Mouse (Mus musculus) forebrain, postnatal 0 days (tissue): ENCODE measurements around the gene Wdfy1. TPM values are rescaled to one million over a fixed set of nuclear protein-coding genes. Genes with fewer than 3 reads are reported as not detected.

Experiments
- ATAC-seq: fragments of 200-750 bp; cut with Nextera tagmentation; 2 replicates; pipeline ENCODE4 v1.8.0; 2017; ENCODE audit warnings: mild to moderate bottlenecking, moderate library complexity
- DNase-seq: peaks from one replicate; pipeline ENCODE4 v3.0.0-alpha.2; 2015
- H3K27ac ChIP-seq: fragments of 300-500 bp; sonication (generic); 2 replicates; pipeline ENCODE4 v1.5.1; 2014; ENCODE audit warnings: low read depth, mild to moderate bottlenecking, antibody characterized with exemption, low read length, moderate library complexity, mixed read lengths
- H3K27me3 ChIP-seq: fragments of 300-500 bp; sonication (generic); 2 replicates; pipeline ENCODE4 v1.6.1; 2014; ENCODE audit warnings: mild to moderate bottlenecking, low read length, mixed read lengths; ENCODE audit not compliant: insufficient read depth
- H3K36me3 ChIP-seq: fragments of 300-500 bp; sonication (generic); 2 replicates; pipeline ENCODE4 v1.6.1; 2014; ENCODE audit warnings: mild to moderate bottlenecking, moderate library complexity; ENCODE audit not compliant: insufficient read depth
- H3K4me1 ChIP-seq: fragments of 300-500 bp; sonication (generic); 2 replicates; pipeline ENCODE4 v1.6.1; 2014; ENCODE audit warnings: antibody characterized with exemption; ENCODE audit not compliant: insufficient read depth
- H3K4me2 ChIP-seq: fragments of 300-500 bp; sonication (generic); 2 replicates; pipeline ENCODE4 v1.6.1; 2014; ENCODE audit warnings: low read depth, mild to moderate bottlenecking, moderate library complexity
- H3K4me3 ChIP-seq: fragments of 300-500 bp; sonication (generic); 2 replicates; pipeline ENCODE4 v1.5.1; 2014; ENCODE audit warnings: low read depth, low read length, mixed read lengths
- H3K9ac ChIP-seq: fragments of 300-500 bp; sonication (generic); 2 replicates; pipeline ENCODE4 v1.6.1; 2014; ENCODE audit warnings: mild to moderate bottlenecking
- H3K9me3 ChIP-seq: fragments of 300-500 bp; sonication (generic); 2 replicates; pipeline ENCODE4 v1.6.1; 2016; ENCODE audit warnings: low read length
- CTCF ChIP-seq: sonication (generic); IDR thresholded peaks from 2 replicates; pipeline ENCODE4 v1.5.1; 2016; ENCODE audit warnings: antibody characterized with exemption, control low read depth, low read depth
- WGBS: fragments of 180-500 bp; shearing (Covaris S2); extraction: QIAGEN DNeasy Blood & Tissue Kit; methylation state at CpG from one replicate; pipeline ENCODE4 v1.1.7; 2014; 5-methylcytosine and 5-hydroxymethylcytosine counted together
- polyA plus RNA-seq: library from polyadenylated mRNA; unstranded; fragments of >200 nt; fragmentation: Nextera tagmentation; extraction: Ambion mirVana; gene quantifications from 2 replicates; pipeline ENCODE4 v1.2.1, GENCODE M21; 2015
- total RNA-seq: library from RNA; depleted of rRNA; stranded (reverse); fragments of >200 nt; gene quantifications from 2 replicates; pipeline ENCODE4 v1.2.3, GENCODE M21; 2014

Gene Wdfy1
- total and polyA plus RNA-seq, 2 experiments from 2014 or later: 72.8 to 90.1 TPM

DNA sequence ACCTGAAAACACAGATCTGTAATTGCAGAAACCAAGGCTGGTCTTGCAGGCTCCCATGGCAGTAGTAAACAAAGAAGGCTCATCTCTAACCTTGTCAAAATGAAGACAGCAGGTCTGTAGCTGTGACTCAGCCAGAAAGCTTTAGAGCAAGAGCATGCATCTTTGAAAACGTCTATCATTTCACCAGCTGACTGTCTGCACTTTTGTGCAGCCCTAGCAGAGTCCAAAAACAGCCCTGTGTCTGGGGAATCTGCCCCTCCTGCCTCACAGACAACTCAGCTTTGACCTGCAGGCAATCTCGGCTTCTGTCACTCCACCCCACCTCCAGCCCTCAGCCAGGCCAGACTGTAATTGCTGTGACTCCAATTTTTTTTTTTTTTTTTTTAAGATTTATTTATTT, 20.6 kb downstream of the Wdfy1 start:
- DNase-seq (no peak), ATAC-seq (no peak)
- no peak overlapping the region for H3K9ac ChIP-seq
- no peak for TF ChIP-seq CTCF
- WGBS: 60% methylated on average over 2 of the region's 2 CpGs
- H3K4me2 ChIP-seq: no peak overlapping the region
- H3K4me1 ChIP-seq: peaks cover 11% of the 10 kb centered on the region; the same call in 1 of the 2 replicates
- no peaks in the 10 kb centered on the region for H3K27me3 ChIP-seq
- no peaks in the 10 kb centered on the region for H3K9me3 ChIP-seq
- H3K4me3 ChIP-seq: no peak overlapping the region
- H3K27ac ChIP-seq: no peak overlapping the region
- no peaks in the 10 kb centered on the region; the same call in 1 of the 2 replicates for H3K36me3 ChIP-seq

DNA sequence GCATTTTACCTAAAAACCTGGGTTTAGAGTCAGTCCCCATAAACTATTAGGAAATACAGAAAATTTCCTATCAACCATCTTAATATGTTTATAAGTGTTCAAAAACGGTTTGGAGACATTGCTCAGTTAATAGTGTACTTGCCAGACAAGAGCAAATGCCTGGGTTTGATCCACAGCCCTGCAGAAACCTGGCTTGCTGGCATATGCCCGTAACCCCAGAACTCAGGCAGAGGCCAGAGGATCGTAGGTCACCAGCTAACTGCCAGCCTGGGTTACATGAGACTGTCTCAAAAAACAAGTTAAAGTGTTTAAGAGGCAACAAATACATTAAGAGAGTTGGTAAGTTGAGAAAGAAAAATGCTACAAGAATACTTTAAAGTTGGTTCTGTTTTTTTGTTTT, 21.0 kb downstream of the Wdfy1 start:
- no peak overlapping the region for H3K4me2 ChIP-seq
- no peak for TF ChIP-seq CTCF
- WGBS: 93% methylated on average over 3 of the region's 3 CpGs

GRCm38 (mm10) chr1:79753456-79753855, 22.5 kb downstream of the Wdfy1 start:
- DNase-seq (no peak), ATAC-seq (no peak)
- H3K9ac ChIP-seq: no peak overlapping the region
- H3K4me2 ChIP-seq: no peak overlapping the region
- H3K4me1 ChIP-seq: no peaks in the 10 kb centered on the region
- H3K36me3 ChIP-seq: no peaks in the 10 kb centered on the region; the same call in 1 of the 2 replicates
- H3K9me3 ChIP-seq: no peaks in the 10 kb centered on the region
- H3K27me3 ChIP-seq: no peaks in the 10 kb centered on the region
- no peak for TF ChIP-seq CTCF
- WGBS: 93% methylated on average over 3 of the region's 3 CpGs
- no peak overlapping the region for H3K27ac ChIP-seq
- H3K4me3 ChIP-seq: no peak overlapping the region

More for the DNA sequence above, 21.0 kb downstream of the Wdfy1 start:
- no peak for DNase-seq
- no peak overlapping the region for H3K27ac ChIP-seq
- no peaks in the 10 kb centered on the region for H3K27me3 ChIP-seq
- no peak overlapping the region for H3K4me3 ChIP-seq
- no peak for ATAC-seq
- H3K9ac ChIP-seq: no peak overlapping the region
- no peaks in the 10 kb centered on the region for H3K9me3 ChIP-seq
- H3K36me3 ChIP-seq: no peaks in the 10 kb centered on the region; the same call in 1 of the 2 replicates
- H3K4me1 ChIP-seq: peaks cover 8% of the 10 kb centered on the region; the same call in 1 of the 2 replicates

- H3K9me3 ChIP-seq: no peaks in the 10 kb centered on the region
- no peak for TF ChIP-seq CTCF
- H3K4me3 ChIP-seq: no peak overlapping the region
- no peak overlapping the region for H3K27ac ChIP-seq
- no peak overlapping the region for H3K9ac ChIP-seq
- H3K27me3 ChIP-seq: no peaks in the 10 kb centered on the region
- 87% methylated on average over 4 of the region's 4 CpGs for WGBS
- H3K4me2 ChIP-seq: no peak overlapping the region
- H3K36me3 ChIP-seq: no peaks in the 10 kb centered on the region; the same call in 1 of the 2 replicates
- H3K4me1 ChIP-seq: no peaks in the 10 kb centered on the region
- ATAC-seq: no peak
- DNase-seq: no peak
Measured at GRCm38 (mm10) chr1:79752714-79753340, 23.1 kb downstream of the Wdfy1 start.

- ATAC-seq (no peak), DNase-seq (no peak)
- Histone ChIP-seq H3K9ac (no peak overlapping the region), H3K4me2 (no peak overlapping the region), H3K4me3 (no peak overlapping the region), H3K27ac (no peak overlapping the region; the same call in 1 of the 2 replicates), H3K9me3 (no peaks in the 10 kb centered on the region), H3K27me3 (no peaks in the 10 kb centered on the region), H3K4me1 (no peaks in the 10 kb centered on the region), H3K36me3 (no peaks in the 10 kb centered on the region; the same call in 1 of the 2 replicates)
- no peak for TF ChIP-seq CTCF
- 86% methylated on average over 7 of the region's 7 CpGs for WGBS
Measured at GRCm38 (mm10) chr1:79752015-79752695, 23.8 kb downstream of the Wdfy1 start.

DNA sequence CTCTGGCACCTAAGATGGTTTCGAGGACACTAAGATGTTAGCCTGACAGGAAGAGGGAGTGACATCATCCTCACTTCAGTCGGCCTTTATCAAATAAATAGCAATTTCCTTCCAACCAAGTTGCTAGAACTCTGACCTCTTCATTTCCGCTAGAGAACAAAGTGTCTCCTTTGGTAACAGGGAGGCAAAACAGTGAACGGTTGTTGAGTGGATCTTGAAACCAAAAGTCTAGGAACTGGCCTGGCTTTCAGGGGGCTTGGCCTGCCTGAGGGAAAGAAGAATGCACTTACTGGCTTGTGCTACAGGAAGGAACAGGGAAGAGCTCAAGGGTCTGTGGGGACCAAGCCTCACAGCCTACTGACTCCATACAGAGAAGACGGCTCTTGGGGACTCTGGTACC, 24.8 kb downstream of the Wdfy1 start:
- ATAC-seq (no peak), DNase-seq (no peak)
- Histone ChIP-seq H3K4me1 (no peaks in the 10 kb centered on the region), H3K9me3 (no peaks in the 10 kb centered on the region), H3K27me3 (no peaks in the 10 kb centered on the region), H3K9ac (no peak overlapping the region), H3K4me2 (no peak overlapping the region), H3K36me3 (no peaks in the 10 kb centered on the region; the same call in 1 of the 2 replicates), H3K27ac (no peak overlapping the region), H3K4me3 (no peak overlapping the region)
- WGBS: 87% methylated on average over 5 of the region's 5 CpGs
- no peak for TF ChIP-seq CTCF

GRCm38 (mm10) chr1:79746056-79746455, 29.9 kb downstream of the Wdfy1 start:
- Histone ChIP-seq H3K36me3 (no peaks in the 10 kb centered on the region), H3K9ac (no peak overlapping the region), H3K9me3 (no peaks in the 10 kb centered on the region), H3K4me2 (no peak overlapping the region), H3K4me1 (no peaks in the 10 kb centered on the region), H3K27ac (no peak overlapping the region), H3K27me3 (no peaks in the 10 kb centered on the region), H3K4me3 (no peak overlapping the region)
- no peak for DNase-seq
- ATAC-seq: no peak
- TF ChIP-seq CTCF: no peak
- WGBS: 89% methylated on average over 4 of the region's 4 CpGs
